Mouse (Mus musculus): ENCODE data around the gene 4933402J07Rik. TPM values are rescaled to one million over a fixed set of nuclear protein-coding genes. Genes with fewer than 3 reads are reported as not detected.

The 4933402J07Rik gene
- polyA plus RNA-seq, 1 experiment from 2014 or later: not detected

DNA sequence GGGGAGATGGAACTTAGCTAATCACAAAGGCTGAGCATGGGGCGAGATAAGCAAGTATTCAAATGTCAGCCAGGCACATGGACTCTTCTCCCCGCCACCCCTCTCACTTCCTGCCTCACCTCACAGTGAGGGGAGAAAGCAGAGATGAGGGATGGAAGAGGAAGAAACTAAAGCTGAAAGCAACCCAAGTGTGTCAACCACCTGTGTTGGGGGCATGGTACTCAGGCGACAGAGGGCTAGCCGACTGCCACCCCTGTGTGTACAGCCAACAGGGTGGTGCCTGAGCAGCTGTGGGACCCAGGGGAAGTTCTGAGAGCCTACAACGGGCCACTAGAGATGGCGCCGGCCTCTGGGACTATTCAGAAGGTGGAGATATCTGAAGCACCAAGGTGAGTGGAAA is 68.1 kb downstream of the 4933402J07Rik start:
- Histone ChIP-seq H3K27ac (no peak overlapping the region), H3K4me2 (ENCODE audit: low read length) (no peak overlapping the region), H3K36me3 (ENCODE audit: insufficient read depth, low read length) (no peaks in the 10 kb centered on the region), H3K27me3 (ENCODE audit: insufficient read depth, low read length) (no peaks in the 10 kb centered on the region), H3K9me3 (replicated peaks; ENCODE audit: low read length) (no peaks in the 10 kb centered on the region), H3K9ac (ENCODE audit: low read depth, low read length) (no peak overlapping the region), H3K4me1 (replicated peaks; ENCODE audit: insufficient read depth, low read length) (no peaks in the 10 kb centered on the region), H3K4me3 (replicated peaks; ENCODE audit: low read depth, low read length) (no peak overlapping the region)
- no peak for DNase-seq (ENCODE audit: low spot score)
- no peak for TF ChIP-seq CTCF (IDR thresholded peaks at IDR 0.05; ENCODE audit: low read depth)
- ATAC-seq (replicated peaks; ENCODE audit: low FRiP score, low read depth): no peak
- 85% methylated on average over 7 of the region's 7 CpGs for WGBS

DNA sequence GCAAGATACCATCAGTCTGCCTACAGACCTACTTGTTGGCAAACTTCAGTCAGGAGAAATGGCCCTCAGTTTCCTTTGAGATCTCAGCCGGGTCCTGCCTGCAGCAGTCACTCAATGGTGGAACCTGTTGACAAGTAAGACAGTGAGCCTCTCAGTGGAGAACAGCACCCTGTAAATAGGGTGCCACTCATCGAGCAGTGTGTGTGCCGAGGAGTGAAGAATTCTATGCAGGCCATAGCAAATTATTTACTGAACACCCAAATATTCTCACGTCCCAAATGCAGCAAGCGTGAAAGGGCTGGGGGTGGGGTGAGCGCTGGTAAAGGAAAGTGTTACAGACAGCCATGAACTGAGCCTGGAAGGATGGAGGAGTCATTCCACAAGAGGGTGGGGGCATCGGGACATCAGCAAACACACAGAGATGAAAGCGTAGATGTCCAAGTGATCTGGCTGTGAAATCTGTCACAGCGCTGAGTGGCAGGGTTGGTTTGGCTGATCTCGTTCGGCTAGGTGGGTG is 72.6 kb downstream of the 4933402J07Rik start:
- H3K36me3 ChIP-seq (ENCODE audit: insufficient read depth, low read length): no peaks in the 10 kb centered on the region
- peak overlapping the region; percentile 31 for H3K27ac ChIP-seq
- no peak for DNase-seq (ENCODE audit: low spot score)
- H3K27me3 ChIP-seq (ENCODE audit: insufficient read depth, low read length): no peaks in the 10 kb centered on the region
- no peak for TF ChIP-seq CTCF (IDR thresholded peaks at IDR 0.05; ENCODE audit: low read depth)
- no peak overlapping the region for H3K4me3 ChIP-seq (replicated peaks; ENCODE audit: low read depth, low read length)
- H3K9ac ChIP-seq (ENCODE audit: low read depth, low read length): no peak overlapping the region
- H3K4me2 ChIP-seq (ENCODE audit: low read length): 0 out of 2 replicates have a peak overlapping the region, but pooled peaks have one; percentile 0
- H3K4me1 ChIP-seq (replicated peaks; ENCODE audit: insufficient read depth, low read length): no peaks in the 10 kb centered on the region
- no peaks in the 10 kb centered on the region for H3K9me3 ChIP-seq (replicated peaks; ENCODE audit: low read length)
- ATAC-seq (replicated peaks; ENCODE audit: low FRiP score, low read depth): no peak
- 47% methylated on average over 11 of the region's 11 CpGs for WGBS

Other genes with a start within 250 kb of the 4933402J07Rik start
- 0.12 TPM in 1 of 2 replicates, not detected in the other for gene Cbln1, start 91.2 kb upstream of the 4933402J07Rik start, polyA plus RNA-seq (2015; fragmentation: Nextera tagmentation; extraction: Ambion mirVana)

Data from kidney, postnatal 0 days (tissue).